Mouse (Mus musculus) intestine, postnatal 0 days (tissue): Measurements from ENCODE around the gene Gpr180. TPM values are rescaled to one million over a fixed set of nuclear protein-coding genes. Genes with fewer than 3 reads are reported as not detected.

Source experiments
- ATAC-seq: fragments of 200-750 bp; cut with Nextera tagmentation; 2 replicates; pipeline ENCODE4 v1.8.0; 2017; ENCODE audit warnings: mild to moderate bottlenecking, moderate TSS enrichment, moderate library complexity
- H3K27ac ChIP-seq: fragments of 300-500 bp; sonication (generic); 2 replicates; pipeline ENCODE4 v1.5.1; 2014; ENCODE audit warnings: mild to moderate bottlenecking, low read depth, low read length, moderate library complexity
- H3K27me3 ChIP-seq: fragments of 300-500 bp; sonication (generic); replicated peaks from 2 replicates; pipeline ENCODE4 v1.6.1; 2014; ENCODE audit warnings: low read length, mixed read lengths; ENCODE audit not compliant: control insufficient read depth, insufficient read depth
- H3K36me3 ChIP-seq: fragments of 300-500 bp; sonication (generic); 2 replicates; pipeline ENCODE4 v1.6.1; 2014; ENCODE audit warnings: mild to moderate bottlenecking, moderate library complexity; ENCODE audit not compliant: control insufficient read depth, insufficient read depth
- H3K4me1 ChIP-seq: fragments of 300-500 bp; sonication (generic); replicated peaks from 2 replicates; pipeline ENCODE4 v1.6.1; 2014; ENCODE audit warnings: antibody characterized with exemption, low read length, mixed read lengths; ENCODE audit not compliant: control insufficient read depth, insufficient read depth
- H3K4me2 ChIP-seq: fragments of 300-500 bp; sonication (generic); replicated peaks from 2 replicates; pipeline ENCODE4 v1.6.1; 2014; ENCODE audit warnings: low read depth, mild to moderate bottlenecking, moderate library complexity
- H3K4me3 ChIP-seq: fragments of 300-500 bp; sonication (generic); 2 replicates; pipeline ENCODE4 v1.5.1; 2014; ENCODE audit warnings: low read depth, low read length
- H3K9ac ChIP-seq: fragments of 300-500 bp; sonication (generic); 2 replicates; pipeline ENCODE4 v1.6.1; 2014; ENCODE audit warnings: mild to moderate bottlenecking, low read depth, low read length
- H3K9me3 ChIP-seq: fragments of 300-500 bp; sonication (generic); 2 replicates; pipeline ENCODE4 v1.6.1; 2016; ENCODE audit warnings: mixed run types; ENCODE audit not compliant: control insufficient read depth
- CTCF ChIP-seq: sonication (generic); IDR thresholded peaks from 2 replicates; pipeline ENCODE4 v1.5.1; 2016; ENCODE audit warnings: low read depth, mild to moderate bottlenecking, control low read depth, antibody characterized with exemption, moderate library complexity
- WGBS: fragments of 180-500 bp; shearing (Covaris S2); extraction: QIAGEN DNeasy Blood & Tissue Kit; methylation state at CpG from one replicate; pipeline ENCODE4 v1.1.7; 2014; 5-methylcytosine and 5-hydroxymethylcytosine counted together
- polyA plus RNA-seq: library from polyadenylated mRNA; unstranded; fragments of >200 nt; fragmentation: Nextera tagmentation; extraction: Ambion mirVana; gene quantifications from 2 replicates; pipeline ENCODE4 v1.2.1, GENCODE M21; 2015

Gene Gpr180
- polyA plus RNA-seq, 1 experiment from 2014 or later = 27.5 TPM

DNA sequence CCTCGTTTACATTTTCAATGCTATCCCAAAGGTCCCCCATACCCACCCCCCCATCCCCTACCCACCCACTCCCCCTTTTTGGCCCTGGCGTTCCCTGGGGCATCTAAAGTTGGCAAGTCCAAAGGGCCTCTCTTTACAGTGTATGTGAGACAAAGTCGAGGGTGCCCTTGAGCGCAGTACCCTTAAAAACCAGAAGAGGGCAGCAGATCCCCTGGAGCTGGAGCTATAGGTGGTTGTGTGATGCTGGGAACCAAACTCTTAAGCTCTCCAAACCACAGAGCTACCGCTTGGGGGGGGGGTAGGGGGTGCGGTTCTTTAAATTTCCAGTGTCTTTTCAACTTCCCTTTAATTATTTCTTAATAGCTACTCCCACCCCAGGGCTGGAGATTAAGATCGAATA is 66.1 kb downstream of the Gpr180 start:
- ATAC-seq = no peak
- Histone ChIP-seq H3K36me3 (no peaks in the 10 kb centered on the region), H3K9ac (no peak overlapping the region), H3K27me3 (no peaks in the 10 kb centered on the region), H3K9me3 (peaks cover 3% of the 10 kb centered on the region; the same call in 1 of the 2 replicates), H3K27ac (no peak overlapping the region), H3K4me3 (no peak overlapping the region), H3K4me1 (no peaks in the 10 kb centered on the region), H3K4me2 (no peak overlapping the region)
- WGBS = 80% methylated on average over 7 of the region's 7 CpGs
- peak; percentile 48 for TF ChIP-seq CTCF

DNA sequence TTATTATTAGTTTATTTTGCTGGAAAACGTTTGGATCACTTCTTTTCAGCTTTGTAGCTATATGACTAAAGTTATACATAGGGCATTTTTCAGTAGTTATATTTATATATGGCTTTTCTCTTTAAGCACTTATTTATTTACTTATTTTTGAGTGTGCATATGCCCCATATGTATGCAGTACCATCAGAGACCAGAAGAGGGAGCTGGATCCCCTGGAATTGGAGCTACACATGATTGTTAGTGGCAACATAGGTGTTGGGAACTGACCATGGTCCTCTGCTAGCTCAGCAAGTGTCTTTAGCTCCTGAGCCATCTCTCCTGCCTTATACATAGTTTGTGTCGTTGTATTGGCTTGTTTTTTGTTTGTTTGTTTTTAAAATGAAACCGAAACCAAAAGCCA is 70.4 kb downstream of the Gpr180 start:
- Histone ChIP-seq H3K36me3 (no peaks in the 10 kb centered on the region), H3K4me3 (no peak overlapping the region), H3K4me2 (no peak overlapping the region), H3K4me1 (no peaks in the 10 kb centered on the region), H3K27me3 (no peaks in the 10 kb centered on the region; the same call in 1 of the 2 replicates), H3K27ac (no peak overlapping the region), H3K9ac (no peak overlapping the region), H3K9me3 (peaks cover 3% of the 10 kb centered on the region; the same call in 1 of the 2 replicates)
- peak; percentile 48 for TF ChIP-seq CTCF
- ATAC-seq = no peak
- 76% methylated on average over 3 of the region's 3 CpGs for WGBS

DNA sequence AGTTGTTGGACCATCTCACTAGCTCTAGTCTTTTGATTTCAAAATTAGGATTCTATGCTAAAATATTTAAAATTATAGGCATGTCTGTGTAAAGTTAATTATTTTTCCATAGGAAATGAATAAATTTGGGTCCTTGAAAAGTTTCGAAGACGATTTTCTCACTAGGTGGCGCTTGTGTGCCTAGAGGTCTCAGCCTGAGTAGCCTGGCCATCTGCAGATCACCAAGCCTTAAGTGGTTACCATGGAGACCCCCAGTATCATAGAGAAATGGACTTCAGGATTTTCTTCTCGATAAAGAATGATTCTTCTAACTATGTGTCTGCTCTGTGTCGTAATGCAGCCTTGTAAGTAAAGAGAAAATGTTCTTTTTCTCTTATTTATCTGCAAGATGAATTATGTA is 72.7 kb downstream of the Gpr180 start:
- Histone ChIP-seq H3K9me3 (no peaks in the 10 kb centered on the region), H3K36me3 (no peaks in the 10 kb centered on the region), H3K27me3 (no peaks in the 10 kb centered on the region; the same call in 1 of the 2 replicates), H3K4me1 (no peaks in the 10 kb centered on the region), H3K4me2 (no peak overlapping the region), H3K27ac (no peak overlapping the region), H3K4me3 (no peak overlapping the region), H3K9ac (no peak overlapping the region)
- WGBS = 16% methylated on average over 5 of the region's 5 CpGs
- no peak for ATAC-seq
- peak; percentile 72 for TF ChIP-seq CTCF

DNA sequence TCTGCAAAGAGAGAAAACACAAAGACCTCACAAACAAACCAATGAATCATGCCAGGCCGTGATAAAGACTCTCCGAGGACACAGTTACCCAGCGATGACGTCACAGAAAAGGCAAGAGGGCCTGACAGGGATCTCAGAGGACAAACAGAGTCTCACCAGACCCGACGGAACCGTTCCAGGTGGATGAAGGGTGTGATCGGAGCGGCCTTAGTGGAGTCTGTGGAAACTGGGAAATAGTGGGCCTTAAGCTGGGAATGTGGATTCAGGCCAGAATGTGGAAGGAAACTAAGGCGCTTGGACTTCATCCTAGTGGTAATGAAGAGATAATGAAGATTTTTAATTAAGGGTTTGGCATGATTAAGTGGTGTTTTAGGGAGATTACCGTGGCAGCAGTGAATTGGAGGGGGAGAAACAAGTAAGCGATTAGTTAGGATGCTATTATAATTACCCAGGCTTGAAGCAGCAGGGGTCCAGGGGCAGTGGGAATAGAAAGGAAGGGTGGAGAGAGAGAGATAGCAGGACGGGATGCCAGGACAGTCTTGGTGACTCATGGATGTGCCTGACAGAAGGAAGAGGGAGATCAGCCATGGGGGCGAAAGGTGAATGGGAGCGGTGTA is 75.3 kb downstream of the Gpr180 start:
- Histone ChIP-seq H3K4me1 (no peaks in the 10 kb centered on the region), H3K9me3 (no peaks in the 10 kb centered on the region), H3K4me2 (no peak overlapping the region), H3K36me3 (no peaks in the 10 kb centered on the region), H3K27ac (no peak overlapping the region), H3K4me3 (no peak overlapping the region), H3K9ac (no peak overlapping the region), H3K27me3 (no peaks in the 10 kb centered on the region; the same call in 1 of the 2 replicates)
- WGBS = 76% methylated on average over 15 of the region's 15 CpGs
- no peak for TF ChIP-seq CTCF
- ATAC-seq = no peak

Other genes with a start within 250 kb of the Gpr180 start
- gene Dct, start 84.9 kb upstream of the Gpr180 start, polyA plus RNA-seq = 6.1 and 6.7 TPM in 2 replicates
- 29.4 and 31.6 TPM in 2 replicates for gene Tgds, start 4.4 kb upstream of the Gpr180 start, polyA plus RNA-seq
- 0.07 and 0.13 TPM in 2 replicates for gene Sox21, start 99.9 kb downstream of the Gpr180 start, polyA plus RNA-seq
- gene Gm9376, start 129.8 kb downstream of the Gpr180 start, polyA plus RNA-seq = not detected in 2 replicates